Mouse (Mus musculus) heart, adult 8-10 months (tissue): ENCODE measurements around the gene Chac1. TPM values are rescaled to one million over a fixed set of nuclear protein-coding genes. Genes with fewer than 3 reads are reported as not detected.

Experiments
- DNase-seq: peaks from one replicate; pipeline ENCODE4 v3.0.0; 2022; ENCODE audit warnings: low spot score
- total RNA-seq, 4 experiments: library from RNA; stranded (reverse); gene quantifications; 2 replicates each; pipeline ENCODE4 v1.2.4; 2022

Chac1 gene
- total RNA-seq: 10 to 100 TPM in 1 of 4 experiments, 1 to 10 TPM in 3; 2.8 to 15.4 (median 5.2) TPM

GRCm38 (mm10) chr2:119350555-119351486, at the start of gene Chac1:
Gene Chac1, plus strand, starts transcription at chr2:119351229.
- peak; percentile 74 for DNase-seq

GRCm38 (mm10) chr2:119302876-119303275, 48.2 kb upstream of the Chac1 start:
- no peak for DNase-seq

- DNase-seq: no peak
Measured at GRCm38 (mm10) chr2:119304391-119304790, 46.6 kb upstream of the Chac1 start.

GRCm38 (mm10) chr2:119304798-119305208, 46.2 kb upstream of the Chac1 start:
- no peak for DNase-seq

GRCm38 (mm10) chr2:119311544-119311943, 39.5 kb upstream of the Chac1 start:
- peak; percentile 56 for DNase-seq

- no peak for DNase-seq
Measured at GRCm38 (mm10) chr2:119312380-119312958, 38.6 kb upstream of the Chac1 start.

- DNase-seq: peak; percentile 28
Measured at GRCm38 (mm10) chr2:119313780-119314479, 37.1 kb upstream of the Chac1 start.

GRCm38 (mm10) chr2:119314742-119315310, 36.2 kb upstream of the Chac1 start:
- DNase-seq: no peak

- DNase-seq: no peak
Measured at GRCm38 (mm10) chr2:119318043-119318710, 32.9 kb upstream of the Chac1 start.

- no peak for DNase-seq
Measured at GRCm38 (mm10) chr2:119320571-119320970, 30.5 kb upstream of the Chac1 start.

- DNase-seq: no peak
Measured at GRCm38 (mm10) chr2:119321771-119322586, 29.1 kb upstream of the Chac1 start.

GRCm38 (mm10) chr2:119322587-119323300, 28.3 kb upstream of the Chac1 start:
- no peak for DNase-seq

- DNase-seq: no peak
Measured at GRCm38 (mm10) chr2:119323866-119324575, 27.0 kb upstream of the Chac1 start.

- DNase-seq: no peak
Measured at GRCm38 (mm10) chr2:119324576-119325318, 26.3 kb upstream of the Chac1 start.

GRCm38 (mm10) chr2:119325568-119326143, 25.4 kb upstream of the Chac1 start, which contains the start of gene Dll4:
Gene Dll4, plus strand, starts transcription at chr2:119325784.
- DNase-seq: peak; percentile 80

- no peak for DNase-seq
Measured at GRCm38 (mm10) chr2:119326161-119327101, 24.6 kb upstream of the Chac1 start.

GRCm38 (mm10) chr2:119327102-119327480, 23.9 kb upstream of the Chac1 start:
- DNase-seq: peak; percentile 80
